Mouse (Mus musculus) lung, adult 2 months (tissue): ENCODE results near the gene Snx32. TPM values are rescaled to one million over a fixed set of nuclear protein-coding genes. Genes with fewer than 3 reads are reported as not detected.

Source experiments
- DNase-seq: peaks from one replicate; pipeline ENCODE4 v3.0.0; 2022
- H3K4me1 ChIP-seq: fragments of 200-500 bp; 2 replicates; pipeline ENCODE4 v1.6.1; 2011; ENCODE audit warnings: low read length; ENCODE audit not compliant: control insufficient read depth, insufficient read depth
- H3K4me3 ChIP-seq: fragments of 200-500 bp; replicated peaks from 2 replicates; pipeline ENCODE3; 2011; ENCODE audit warnings: low read depth, mild to moderate bottlenecking, control low read depth, low read length; ENCODE audit errors: extremely low read depth
- CTCF ChIP-seq: fragments of 200-500 bp; IDR thresholded peaks from 2 replicates; pipeline ENCODE4 v1.5.1; 2011; ENCODE audit warnings: mild to moderate bottlenecking, low read length, control low read depth; ENCODE audit not compliant: insufficient read depth
- POLR2A ChIP-seq: fragments of 200-500 bp; IDR thresholded peaks from 2 replicates; pipeline ENCODE4 v1.6.1; 2011; ENCODE audit warnings: low read depth, mild to moderate bottlenecking, control low read depth, low read length, borderline replicate concordance; ENCODE audit errors: extremely low read depth
- WGBS: fragments of 180-500 bp; shearing (Covaris S2); methylation state at CpG from one replicate; pipeline ENCODE4 v1.1.7; 2018; 5-methylcytosine and 5-hydroxymethylcytosine counted together
- polyA plus RNA-seq: library from polyadenylated mRNA; depleted of rRNA; stranded (reverse); fragments of >200 nt; gene quantifications from 2 replicates; pipeline ENCODE4 v1.2.3, GENCODE M21; 2012; rRNA removed

Snx32 gene
- 8.8 and 15.6 TPM in 2 replicates for polyA plus RNA-seq

- peak; percentile 92 for DNase-seq
- H3K4me1 ChIP-seq: peaks cover 5% of the 10 kb centered on the region
- WGBS: 2% methylated on average over 47 of the region's 47 CpGs
- TF ChIP-seq CTCF: no peak
- TF ChIP-seq POLR2A: peak; percentile 62; the same call in 1 of the 2 replicates
- peak within 1 kb of the TSS; percentile 86 for H3K4me3 ChIP-seq
Observed at GRCm38 (mm10) chr19:5510031-5511026, at the start of gene Snx32. Gene Snx32, minus strand, starts transcription at chr19:5510538.

- WGBS: 1% methylated on average over 69 of the region's 69 CpGs
- TF ChIP-seq CTCF (no peak), POLR2A (no peak)
- Histone ChIP-seq H3K4me3 (peak overlapping the region; percentile 47), H3K4me1 (0 out of 2 replicates have a peak, but pooled peaks cover 4% of the 10 kb centered on the region)
- no peak for DNase-seq
Observed at GRCm38 (mm10) chr19:5559631-5560456, 49.5 kb upstream of the Snx32 start.

GRCm38 (mm10) chr19:5559229-5559628, 48.9 kb upstream of the Snx32 start:
- DNase-seq: no peak
- TF ChIP-seq POLR2A (no peak), CTCF (no peak)
- no peak overlapping the region for H3K4me3 ChIP-seq
- 42% methylated on average over 7 of the region's 8 CpGs for WGBS
- H3K4me1 ChIP-seq: 0 out of 2 replicates have a peak, but pooled peaks cover 4% of the 10 kb centered on the region

- WGBS: 72% methylated on average over 8 of the region's 8 CpGs
- no peak for TF ChIP-seq CTCF
- TF ChIP-seq POLR2A: no peak
- 0 out of 2 replicates have a peak, but pooled peaks cover 4% of the 10 kb centered on the region for H3K4me1 ChIP-seq
- H3K4me3 ChIP-seq: no peak overlapping the region
- DNase-seq: no peak
Observed at GRCm38 (mm10) chr19:5558770-5559169, 48.4 kb upstream of the Snx32 start.

- Histone ChIP-seq H3K4me3 (no peak overlapping the region), H3K4me1 (0 out of 2 replicates have a peak, but pooled peaks cover 4% of the 10 kb centered on the region)
- TF ChIP-seq CTCF (no peak), POLR2A (no peak)
- 60% methylated on average over 7 of the region's 7 CpGs for WGBS
- DNase-seq: no peak
Observed at GRCm38 (mm10) chr19:5558169-5558568, 47.8 kb upstream of the Snx32 start.

- TF ChIP-seq POLR2A (no peak), CTCF (no peak)
- 72% methylated on average over 14 of the region's 14 CpGs for WGBS
- Histone ChIP-seq H3K4me3 (no peak overlapping the region), H3K4me1 (no peaks in the 10 kb centered on the region)
- DNase-seq: peak; percentile 41
Observed at GRCm38 (mm10) chr19:5554212-5554611, 43.9 kb upstream of the Snx32 start.

GRCm38 (mm10) chr19:5553802-5554201, 43.5 kb upstream of the Snx32 start:
- no peak for DNase-seq
- TF ChIP-seq POLR2A: no peak
- no peak for TF ChIP-seq CTCF
- 63% methylated on average over 8 of the region's 8 CpGs for WGBS
- H3K4me1 ChIP-seq: no peaks in the 10 kb centered on the region
- no peak overlapping the region for H3K4me3 ChIP-seq

- no peak for DNase-seq
- WGBS: 57% methylated on average over 4 of the region's 4 CpGs
- Histone ChIP-seq H3K4me1 (no peaks in the 10 kb centered on the region), H3K4me3 (no peak overlapping the region)
- no peak for TF ChIP-seq POLR2A
- no peak for TF ChIP-seq CTCF
Observed at GRCm38 (mm10) chr19:5547471-5548056, 37.2 kb upstream of the Snx32 start.

GRCm38 (mm10) chr19:5544031-5544430, 33.7 kb upstream of the Snx32 start:
- WGBS: 62% methylated on average over 11 of the region's 11 CpGs
- no peak for TF ChIP-seq CTCF
- no peak for TF ChIP-seq POLR2A
- DNase-seq: no peak
- Histone ChIP-seq H3K4me3 (no peak overlapping the region), H3K4me1 (no peaks in the 10 kb centered on the region)
